Mouse (Mus musculus) layer of hippocampus, adult 9-10 months (tissue): ENCODE measurements at regions not wholly inside any gene's neighbourhood (a gene's known extent, or its start where the extent isn't known, plus 50 kb on each side); places are given as distances from the start of the nearest gene placed in this dataset.
A peak's percentile ranks its signal among the peaks of the same experiment; 100 is the strongest.

Experiments
- DNase-seq: peaks from one replicate; pipeline ENCODE4 v3.0.0; 2022; ENCODE audit warnings: low spot score

DNA sequence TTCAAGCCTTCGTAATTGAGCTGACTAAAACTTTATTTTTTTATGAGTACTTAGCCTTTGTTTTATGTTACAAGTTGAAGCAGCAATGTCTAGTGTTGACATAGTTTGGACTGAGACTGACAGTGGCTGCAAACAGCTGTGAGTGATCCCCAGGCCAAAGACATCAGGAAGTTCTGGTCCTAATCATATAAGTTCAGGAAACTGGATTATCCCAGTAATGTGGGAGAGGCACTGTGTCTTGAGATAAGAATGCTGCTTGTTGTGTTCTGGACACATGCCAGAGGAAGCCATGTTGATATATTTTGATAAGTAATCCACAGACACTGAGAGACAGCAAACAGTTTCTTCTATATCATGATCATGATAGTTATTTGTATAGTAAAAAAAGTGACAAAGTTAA lies 153.4 kb downstream of the Lrriq3 start:
- DNase-seq, result no peak

DNA sequence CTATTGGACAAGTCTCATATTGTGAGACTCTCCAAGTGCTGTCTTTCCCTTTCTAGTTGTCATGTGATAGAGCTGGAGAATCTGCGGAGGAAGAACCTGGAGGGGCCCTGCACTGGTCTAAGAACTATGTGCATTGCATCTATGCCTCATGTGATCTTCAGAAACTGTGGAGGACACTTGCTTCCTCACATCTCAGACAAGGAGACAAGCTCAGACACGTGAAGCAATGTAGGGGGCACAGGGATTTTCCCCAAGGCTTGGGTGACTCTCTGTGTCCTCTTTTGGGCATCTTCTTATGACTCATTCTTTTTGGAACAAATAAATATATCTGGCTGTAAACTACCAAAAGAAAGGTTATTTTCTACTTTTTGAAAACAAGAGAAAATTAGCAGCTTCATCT lies 153.9 kb downstream of the Lrriq3 start:
- no peak for DNase-seq

DNA sequence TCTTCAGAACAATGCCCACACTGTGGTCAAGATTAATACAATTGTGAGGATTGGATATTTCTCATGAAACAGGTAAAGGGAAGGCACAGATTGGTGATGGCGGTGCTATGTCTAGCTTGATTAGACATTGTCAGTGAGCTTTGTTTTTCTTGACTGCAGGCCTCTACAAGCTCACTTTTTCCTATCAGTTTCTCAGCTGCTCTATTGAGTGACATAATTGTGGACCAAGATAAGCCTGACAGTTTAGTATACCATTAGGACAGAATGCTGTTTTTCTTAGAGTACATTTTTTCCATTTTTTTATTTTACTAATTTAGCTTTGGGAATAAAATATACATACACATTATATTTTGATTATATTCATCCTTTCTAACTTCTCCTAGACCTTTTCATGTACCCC lies 154.7 kb downstream of the Lrriq3 start:
- DNase-seq, result no peak

DNA sequence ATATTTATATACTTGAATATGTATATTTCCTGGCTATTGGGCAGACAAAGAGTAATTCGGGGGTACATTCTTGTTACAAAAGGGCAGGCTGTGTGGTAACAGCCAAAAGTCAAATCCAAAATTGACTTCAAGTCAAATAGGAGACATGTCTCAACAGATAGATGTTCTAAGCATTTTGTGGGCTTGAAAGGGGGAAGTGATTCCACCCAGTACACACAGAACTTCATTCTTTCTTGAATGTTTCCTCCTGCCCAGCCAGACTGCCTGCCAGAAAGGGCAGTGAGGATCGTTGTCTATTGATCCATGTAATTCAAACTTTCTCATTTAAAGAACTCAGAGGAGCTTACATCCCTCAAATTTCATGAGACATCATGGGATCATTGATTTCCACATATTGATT lies 157.7 kb downstream of the Lrriq3 start:
- DNase-seq, result no peak

DNA sequence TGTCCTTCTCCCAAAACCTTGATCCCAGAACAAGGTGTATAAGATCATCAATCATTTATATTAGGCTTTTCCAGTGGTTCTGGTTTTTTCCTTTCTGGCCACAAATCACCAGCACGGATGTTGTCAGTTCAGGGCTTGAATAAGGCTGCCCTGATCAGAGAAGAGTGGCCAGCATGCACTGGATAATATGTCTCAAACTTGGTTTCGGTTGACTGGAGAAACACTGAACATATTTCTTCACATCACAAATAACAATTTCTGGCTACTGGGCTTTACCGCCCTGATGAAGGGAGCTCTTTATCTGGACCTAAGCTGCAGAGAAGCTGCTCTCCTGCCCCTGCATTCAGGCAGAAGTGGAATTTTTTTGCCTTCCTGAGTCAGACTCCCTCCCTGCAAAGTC lies 205.0 kb downstream of the Lrriq3 start:
- DNase-seq, result no peak

DNA sequence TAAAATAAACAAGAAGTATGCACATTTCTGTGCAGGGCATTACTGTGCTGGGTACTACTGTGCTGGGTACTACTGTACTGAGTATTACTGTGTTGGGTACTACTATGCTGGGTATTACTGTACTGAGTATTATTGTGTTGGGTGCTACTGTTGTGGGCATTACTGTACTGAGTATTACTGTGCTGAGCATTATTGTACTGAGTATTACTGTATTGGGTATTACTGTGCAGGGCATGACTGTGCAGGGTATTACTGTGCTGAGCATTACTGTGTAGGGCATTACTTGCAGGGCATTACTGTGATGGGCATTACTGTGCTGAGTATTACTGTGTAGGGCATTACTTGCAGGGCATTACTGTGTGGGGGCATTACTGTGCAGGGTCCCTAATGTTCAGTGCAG lies 205.5 kb downstream of the Lrriq3 start:
- no peak for DNase-seq

DNA sequence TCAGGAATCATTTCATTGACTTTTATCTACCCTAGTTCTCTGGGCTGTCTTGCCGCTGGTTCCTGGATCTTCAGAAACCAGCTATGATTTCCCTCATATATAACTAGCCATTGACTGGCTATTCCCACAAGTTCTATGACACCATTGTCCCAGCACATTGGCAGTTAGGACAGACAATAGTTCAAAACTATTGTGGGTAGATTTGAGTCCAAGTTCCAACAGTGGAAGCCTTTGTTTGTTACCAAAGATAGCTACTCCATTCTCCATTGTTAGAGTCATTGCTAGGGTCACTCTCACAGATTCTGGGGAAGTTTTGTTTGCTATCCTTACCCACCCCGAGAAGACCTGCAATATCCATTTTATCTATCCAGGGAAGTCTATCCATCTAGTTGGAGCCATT lies 229.1 kb downstream of the Lrriq3 start:
- DNase-seq, result no peak

DNA sequence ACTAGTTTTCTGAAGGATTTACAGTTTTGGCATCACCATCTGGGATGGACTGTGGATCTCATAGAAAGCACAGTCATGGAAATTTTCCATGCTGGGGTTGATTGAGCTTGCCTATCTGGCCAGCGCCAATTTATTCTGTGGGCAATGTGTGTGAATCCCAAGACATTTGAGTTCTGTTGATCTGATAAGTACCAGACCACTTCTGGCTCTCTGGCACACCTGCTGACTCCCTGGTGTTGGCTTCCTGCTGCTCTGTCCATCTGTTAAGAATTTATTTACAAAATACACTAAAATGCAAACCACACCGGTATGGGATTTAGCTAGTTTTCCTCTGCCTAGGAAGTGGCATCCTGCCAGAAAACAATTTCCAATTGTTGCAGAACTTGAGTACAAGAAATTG lies 236.5 kb downstream of the Lrriq3 start:
- DNase-seq, result no peak

DNA sequence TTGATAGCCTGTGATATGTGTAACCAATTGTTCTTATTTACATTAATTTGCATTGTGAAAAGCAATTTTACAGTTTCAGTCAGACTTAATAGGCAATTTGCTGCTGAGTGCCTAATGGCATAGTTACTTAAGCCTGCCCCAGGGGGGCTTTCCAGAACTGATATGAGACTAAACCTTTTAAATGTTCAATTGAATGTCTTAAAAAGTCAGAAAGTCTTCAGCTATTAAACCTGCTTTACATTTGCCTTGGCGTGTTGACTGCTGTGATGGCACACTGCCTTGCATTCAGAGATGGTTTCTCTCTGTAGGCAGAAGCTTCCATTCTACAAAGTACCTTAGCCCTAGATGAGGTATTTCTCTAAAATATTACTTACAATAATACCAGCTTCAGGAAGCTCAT lies 256.0 kb downstream of the Lrriq3 start:
- no peak for DNase-seq

DNA sequence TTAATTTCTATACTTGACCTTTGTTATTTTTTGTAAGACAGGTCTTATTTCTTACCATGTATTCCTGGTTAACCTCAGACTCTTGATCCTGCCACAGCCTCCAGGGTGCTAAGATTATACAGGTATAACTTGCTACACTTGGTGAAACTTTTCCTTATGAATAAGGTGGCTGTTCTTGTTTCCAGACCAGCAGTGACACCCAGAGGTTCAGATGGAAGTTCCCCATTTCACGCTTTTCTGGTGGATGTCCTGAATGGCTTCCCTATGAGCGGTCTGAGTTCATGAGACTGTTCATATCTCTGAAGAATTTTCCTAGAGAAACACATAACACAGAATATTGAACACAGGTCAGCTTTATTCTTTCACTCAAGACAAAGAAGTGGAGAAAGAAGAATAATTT lies 258.4 kb downstream of the Lrriq3 start:
- DNase-seq, result no peak

DNA sequence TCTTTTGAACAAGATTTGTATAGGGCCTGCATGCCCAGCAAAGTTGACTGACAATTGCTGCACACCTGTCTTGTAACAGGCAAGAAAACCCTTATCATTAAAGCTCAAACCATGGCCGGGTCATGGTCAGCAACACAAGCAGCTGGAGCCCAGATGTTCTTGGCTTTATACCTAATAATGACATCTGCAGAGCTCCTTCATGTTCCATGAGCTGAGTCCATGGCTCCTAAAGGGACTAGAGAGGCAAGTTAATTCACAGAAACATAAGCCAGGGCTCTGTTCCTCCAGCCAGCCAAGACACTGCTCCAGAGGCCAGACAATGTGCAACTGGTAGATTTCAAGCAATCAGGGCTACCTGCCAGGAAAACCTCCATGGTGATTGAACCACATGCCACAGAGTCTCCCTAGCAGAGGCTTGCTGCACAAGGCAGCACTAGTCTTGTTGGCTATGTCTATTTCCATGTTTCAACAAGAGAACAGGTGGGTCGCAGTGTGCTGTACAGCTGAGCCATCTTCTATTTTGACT lies 259.1 kb downstream of the Lrriq3 start:
- DNase-seq, result no peak

DNA sequence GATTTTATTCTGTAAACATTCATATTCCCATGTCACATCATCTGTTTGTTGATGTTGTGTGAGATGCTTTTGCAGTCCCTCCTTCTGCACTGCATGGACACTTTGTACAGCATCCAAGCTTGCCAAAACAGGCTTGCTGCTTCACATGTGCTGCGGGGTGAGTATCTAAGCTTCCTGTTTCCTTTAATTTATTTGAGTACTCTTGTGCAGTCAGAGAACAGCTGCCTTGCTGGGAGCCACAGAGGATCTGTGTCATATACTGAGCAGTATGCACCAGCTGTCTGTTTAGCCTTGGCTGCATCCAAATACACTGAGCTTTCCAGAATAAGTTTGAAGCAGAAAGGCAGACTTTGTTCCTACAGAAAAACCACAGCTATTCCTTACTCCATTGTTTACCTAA lies 267.2 kb downstream of the Lrriq3 start:
- DNase-seq, result no peak

DNA sequence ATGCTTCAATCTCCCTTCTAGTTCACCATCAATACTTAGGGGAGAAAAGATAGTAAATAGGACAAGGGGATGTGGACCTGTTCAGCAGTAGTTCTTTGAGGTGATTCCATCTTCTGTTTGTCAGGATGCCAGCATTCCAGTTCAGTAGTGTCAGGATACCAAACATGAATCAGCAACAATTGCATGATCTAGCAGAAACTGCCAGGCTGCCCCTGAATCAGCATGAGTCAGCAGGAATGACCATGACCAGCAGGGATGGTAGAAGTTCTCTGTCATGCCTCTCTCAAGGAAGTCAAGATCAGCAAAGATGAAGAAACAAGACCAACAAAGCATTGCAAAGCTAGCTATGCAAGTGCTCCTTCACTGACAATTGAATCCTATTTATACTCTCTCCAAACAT lies 277.5 kb downstream of the Lrriq3 start:
- no peak for DNase-seq

DNA sequence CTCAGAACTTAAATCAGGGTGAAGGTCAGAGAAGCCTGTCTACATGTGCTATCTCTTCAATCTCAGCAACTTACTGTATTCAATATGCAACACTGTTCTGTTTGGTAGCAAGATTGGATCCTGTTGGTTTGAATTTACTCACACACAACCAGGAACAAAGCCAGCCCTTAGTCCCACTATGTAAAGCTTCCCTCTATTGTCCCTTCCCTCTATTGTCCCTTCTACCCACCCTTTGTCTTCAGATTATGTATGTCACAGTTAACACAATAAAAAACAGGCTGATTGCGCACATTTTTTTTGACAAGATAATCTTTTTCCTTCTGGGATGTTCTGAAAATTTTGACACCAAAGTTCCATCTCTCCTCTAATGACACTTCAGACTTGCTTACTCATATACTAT lies 280.4 kb downstream of the Lrriq3 start:
- no peak for DNase-seq

DNA sequence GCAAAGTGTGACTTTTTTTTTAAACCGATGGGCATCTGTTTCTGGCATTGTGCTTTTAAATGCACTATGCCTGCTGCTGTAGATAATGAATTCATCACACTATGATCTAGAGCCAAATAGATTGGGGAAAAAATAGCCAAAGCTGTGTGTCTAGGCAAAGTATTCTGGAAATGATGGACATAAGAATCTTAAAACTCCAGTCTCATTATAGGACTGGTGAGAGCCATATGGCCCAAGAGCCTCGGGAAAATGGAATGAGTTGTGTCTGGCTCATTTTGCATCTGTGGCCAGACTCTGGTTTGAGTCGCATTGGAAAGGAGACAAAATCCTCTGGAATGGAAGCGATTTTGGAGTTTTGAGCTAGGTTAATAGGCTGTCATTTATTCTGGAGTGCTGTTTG lies 288.7 kb downstream of the Lrriq3 start:
- DNase-seq, result peak; percentile 11

DNA sequence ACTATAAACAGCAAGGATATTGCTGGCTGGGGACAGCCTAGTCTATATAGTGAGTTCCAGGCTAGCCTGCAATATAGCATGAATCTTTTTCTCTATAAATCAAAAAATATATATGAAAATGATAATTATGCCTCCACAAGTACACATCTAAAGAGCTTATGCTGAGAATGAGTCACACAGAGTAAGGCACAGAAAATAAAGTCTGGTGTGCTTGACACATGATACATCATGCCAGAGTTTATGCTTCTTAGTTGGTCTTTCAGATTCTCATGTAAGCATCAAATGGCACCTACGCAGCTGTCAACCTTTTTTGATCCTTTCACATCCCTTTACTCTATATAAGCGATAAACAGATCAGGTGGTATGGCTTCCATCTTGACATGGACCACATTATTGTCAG lies 289.6 kb downstream of the Lrriq3 start:
- no peak for DNase-seq

DNA sequence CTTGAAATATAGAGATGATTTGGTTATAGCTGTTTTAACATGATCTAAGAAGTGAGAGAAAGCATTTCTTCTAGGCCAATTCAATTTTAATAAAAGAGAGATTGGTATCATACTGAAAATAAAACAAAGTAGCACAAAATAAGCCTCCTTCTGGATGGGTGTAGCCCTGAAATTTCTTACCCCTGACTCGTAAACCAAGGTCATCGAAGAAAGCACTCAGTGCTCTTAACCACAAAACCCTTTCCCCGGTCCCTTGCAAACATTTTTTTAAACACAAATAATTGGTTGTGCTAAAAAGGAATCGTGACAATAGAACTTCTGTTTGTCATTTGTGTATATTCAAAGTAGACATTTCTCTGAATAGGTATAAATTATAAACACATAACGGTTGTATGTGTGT lies 297.4 kb downstream of the Lrriq3 start:
- no peak for DNase-seq

DNA sequence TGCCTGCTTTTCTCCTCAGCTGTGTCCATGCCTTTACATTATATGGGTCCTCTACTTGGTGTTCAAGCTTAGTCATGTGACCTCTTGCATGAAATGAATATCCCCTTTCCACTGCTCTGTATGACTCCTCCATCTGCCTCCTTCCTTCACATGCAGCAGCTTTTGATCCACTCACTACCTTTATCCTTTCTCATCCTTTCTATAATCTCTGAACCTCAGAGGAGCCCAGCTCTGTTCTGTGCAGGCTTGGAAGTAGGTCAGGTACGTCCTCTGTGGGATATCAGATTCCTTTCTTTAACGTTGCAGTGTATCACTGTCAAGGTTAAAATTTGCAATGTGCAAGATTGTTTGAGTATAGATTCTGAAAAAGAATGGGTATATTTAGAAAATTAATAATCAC lies 302.9 kb downstream of the Lrriq3 start:
- no peak for DNase-seq

DNA sequence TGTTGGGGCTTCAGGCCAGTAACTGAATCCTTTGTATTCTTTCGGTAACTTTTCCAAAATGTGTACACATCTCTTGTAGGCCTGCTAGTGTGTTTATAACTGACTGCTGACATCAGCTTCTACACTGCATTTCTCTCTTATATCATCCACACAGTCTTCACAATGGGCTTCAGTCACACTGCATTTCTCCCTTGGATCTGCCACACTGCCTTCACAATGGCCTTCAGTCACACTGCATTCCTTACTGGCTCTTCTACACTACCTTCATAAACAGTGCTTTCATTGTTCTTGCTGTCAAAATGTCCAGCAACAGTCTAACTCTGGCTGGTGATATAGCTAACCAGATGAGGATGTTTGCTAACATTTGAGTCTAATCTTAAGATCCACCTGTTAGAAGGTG lies 308.5 kb downstream of the Lrriq3 start:
- no peak for DNase-seq

DNA sequence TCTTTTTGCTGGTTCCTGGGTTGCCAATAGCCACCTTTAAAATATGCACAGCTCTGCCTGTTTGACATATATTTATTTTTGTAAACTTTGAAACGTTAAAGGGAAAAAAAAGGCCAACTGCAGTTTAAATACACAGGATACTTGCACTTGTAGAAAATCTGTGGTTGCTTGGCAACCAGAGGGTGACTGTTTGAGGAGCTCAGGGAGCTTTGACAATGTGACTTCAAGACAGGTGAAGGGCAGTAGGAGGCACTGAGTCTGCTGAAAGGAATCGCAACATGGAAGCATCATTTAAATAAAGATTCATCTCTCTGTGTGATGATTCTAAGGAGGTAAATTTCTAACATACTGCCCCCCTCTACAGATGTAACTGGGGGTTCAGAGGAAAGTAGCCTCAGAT lies 315.7 kb downstream of the Lrriq3 start:
- DNase-seq, result no peak

DNA sequence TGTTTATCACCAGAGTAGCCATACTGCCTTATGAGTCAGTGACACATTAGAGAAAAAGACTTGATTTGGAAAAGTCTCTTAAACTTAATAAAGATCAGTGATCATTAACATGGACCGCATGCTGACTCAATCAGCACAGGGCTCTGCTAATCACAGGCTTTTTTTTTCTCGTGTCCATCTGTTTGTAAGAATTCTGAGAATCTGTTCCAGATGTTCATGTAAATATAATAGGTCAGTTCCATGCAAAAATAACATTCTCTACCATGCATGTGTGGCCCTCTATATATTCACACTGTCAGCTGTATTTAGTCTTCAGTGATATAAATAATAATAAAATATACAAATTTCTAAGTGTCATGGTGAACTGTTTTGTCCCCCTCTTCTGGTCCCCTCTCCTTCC lies 316.1 kb downstream of the Lrriq3 start:
- DNase-seq, result no peak

DNA sequence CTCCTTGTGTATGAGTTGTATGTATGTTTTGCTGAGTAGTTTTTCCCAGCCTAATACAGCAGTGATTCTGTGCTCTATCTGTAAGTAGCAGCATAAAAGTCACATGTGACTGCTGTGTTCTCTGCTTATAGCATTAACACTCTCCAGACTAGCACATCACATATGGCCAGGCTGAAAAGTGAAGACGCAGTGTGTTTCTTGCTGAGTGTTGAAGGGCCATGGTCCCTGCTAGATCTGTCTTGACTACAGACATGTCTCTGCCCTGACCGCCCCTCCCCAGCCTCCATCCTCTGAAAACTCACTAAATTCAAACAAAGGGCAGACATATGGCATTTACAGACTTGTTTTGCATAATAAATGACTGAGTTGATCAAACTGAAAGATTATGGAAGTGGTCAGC lies 316.6 kb downstream of the Lrriq3 start:
- no peak for DNase-seq

DNA sequence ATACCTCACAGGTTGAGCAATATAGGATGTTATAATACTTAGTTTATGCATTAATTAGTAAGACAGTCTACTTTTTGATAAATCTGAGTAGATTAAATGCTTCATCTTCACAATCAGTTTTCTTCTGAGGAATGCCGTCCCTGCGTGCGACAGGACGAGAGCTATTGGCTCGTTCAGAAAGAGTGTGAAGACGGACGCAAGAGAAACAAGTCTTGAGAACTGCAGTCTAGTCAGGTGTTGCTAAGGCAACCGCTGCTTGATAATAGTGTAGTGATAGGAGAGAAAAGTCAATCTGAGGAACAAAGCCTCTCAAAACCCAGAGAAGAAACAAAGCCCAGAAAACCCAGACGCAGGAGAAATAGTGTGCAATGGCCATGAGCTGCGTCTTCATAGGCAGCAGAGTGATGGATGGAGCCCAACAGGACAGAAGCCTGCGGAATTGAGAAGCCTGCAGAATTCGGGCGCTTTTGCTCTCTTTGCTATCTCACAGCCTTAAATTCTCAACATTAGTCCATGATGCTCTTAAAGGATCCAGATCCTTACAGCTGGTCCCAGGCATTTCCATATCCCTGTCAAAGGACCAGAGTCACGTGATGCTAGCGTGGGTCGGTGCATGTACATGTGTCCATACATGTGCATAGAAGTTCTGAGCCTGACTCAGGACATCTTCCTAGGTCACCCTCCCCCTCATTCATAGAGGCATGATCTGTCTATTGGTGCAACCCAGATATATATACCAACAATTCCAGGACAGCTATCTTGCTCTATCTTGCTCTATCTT lies 366.7 kb downstream of the Lrriq3 start:
- no peak for DNase-seq

DNA sequence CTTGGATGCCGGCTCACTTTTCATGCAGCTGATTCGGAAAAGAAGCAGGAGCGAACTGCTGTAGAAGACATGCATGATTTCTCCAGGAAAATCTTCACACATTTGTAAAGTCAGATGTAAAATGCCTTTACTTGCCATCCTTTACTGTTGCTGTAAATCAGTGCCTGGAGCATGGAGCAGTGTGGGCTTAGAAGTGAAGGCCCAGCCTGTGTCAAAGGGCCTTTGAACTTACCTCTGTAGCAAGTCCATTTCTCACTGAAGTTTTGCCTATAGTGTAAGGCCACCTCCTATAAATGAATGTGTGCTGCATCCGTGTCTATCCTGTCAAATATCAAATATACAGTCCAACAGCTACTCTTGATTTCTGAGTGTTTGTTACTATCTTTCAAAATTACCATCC lies 368.9 kb downstream of the Lrriq3 start:
- DNase-seq, result no peak
